25 mouse cellular contexts compared by ENCODE assay signal in the genomic region with DNA sequence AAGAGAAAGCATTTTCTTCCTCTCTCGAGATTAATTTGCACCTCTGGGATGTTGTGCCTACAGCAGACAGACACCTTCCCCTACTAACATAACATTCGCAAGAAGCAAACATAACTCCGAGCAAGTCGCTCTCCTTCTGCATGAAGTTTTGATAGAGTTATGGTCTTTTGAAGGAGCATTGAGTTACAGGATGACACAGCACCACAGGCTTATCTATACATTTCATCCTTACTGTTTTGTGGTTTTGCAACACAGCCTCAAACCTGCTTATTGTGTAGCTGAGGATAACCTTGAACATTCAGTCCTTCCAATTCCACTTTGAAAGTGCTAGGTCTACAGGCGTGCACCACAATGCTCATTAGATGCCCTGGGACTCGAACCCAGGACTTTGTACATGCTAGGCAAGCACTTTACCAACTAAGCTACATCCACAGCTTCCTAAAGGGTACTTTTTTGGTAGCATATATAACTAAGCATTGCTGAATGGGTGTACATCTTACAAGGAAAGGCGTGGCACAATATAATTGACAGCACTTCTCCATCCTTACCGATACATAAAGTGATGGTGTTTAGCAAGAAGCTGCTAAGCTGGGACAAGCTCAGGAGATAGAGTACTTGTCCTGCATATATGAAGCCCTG. TPM values are rescaled to one million over a fixed set of nuclear protein-coding genes. Genes with fewer than 3 reads are reported as not detected.
A peak's percentile ranks its signal among the peaks of the same experiment; 100 is the strongest.
DNase-seq lines count a peak whose midpoint lies in the region; ATAC-seq lines count a peak whose summit lies in the region.
"Had no signal": no experiment of that assay in that cellular context is flagged by ENCODE, and none has a peak within 500 bp of the region (broad histone marks: within the 10 kb centered on the region; RNA-seq: fewer than 3 reads in every experiment).

No protein-coding gene starts in this region.

- no peaks in the 10 kb centered on the region for H3K36me3 ChIP-seq in liver, embryonic 11.5 days (ENCODE audit: control insufficient read depth, insufficient read depth, low read length)
- H3K36me3 ChIP-seq in midbrain, embryonic 11.5 days (ENCODE audit: control insufficient read depth, insufficient read depth, low read length), result no peaks in the 10 kb centered on the region
- H3K36me3 ChIP-seq in midbrain, embryonic 13.5 days, result no peaks in the 10 kb centered on the region
- H3K36me3 ChIP-seq in forebrain, embryonic 13.5 days (ENCODE audit: poor library complexity, severe bottlenecking), result no peaks in the 10 kb centered on the region
- H3K36me3 ChIP-seq: forebrain, embryonic 10.5 days; hindbrain, embryonic 12.5 days; hindbrain, embryonic 15.5 days had no signal

- no peak overlapping the region for H3K27ac ChIP-seq in liver, embryonic 11.5 days (ENCODE audit: low read depth, low read length)
- no peak overlapping the region for H3K27ac ChIP-seq in midbrain, embryonic 11.5 days (ENCODE audit: low read depth, low read length)
- H3K27ac ChIP-seq in midbrain, embryonic 13.5 days, result no peak overlapping the region
- no peak overlapping the region for H3K27ac ChIP-seq in forebrain, embryonic 13.5 days
- H3K27ac ChIP-seq: forebrain, embryonic 10.5 days; gastrocnemius, adult 2 months; hindbrain, embryonic 12.5 days; hindbrain, embryonic 15.5 days had no signal

- H3K4me1 ChIP-seq in liver, embryonic 11.5 days (replicated peaks; ENCODE audit: control insufficient read depth, insufficient read depth, low read length), result peaks cover 8% of the 10 kb centered on the region
- 0 out of 2 replicates have a peak, but pooled peaks cover 2% of the 10 kb centered on the region for H3K4me1 ChIP-seq in midbrain, embryonic 11.5 days (ENCODE audit: control insufficient read depth, insufficient read depth, low read length)
- H3K4me1 ChIP-seq in midbrain, embryonic 13.5 days (replicated peaks), result peaks cover 10% of the 10 kb centered on the region; the same call in 1 of the 2 replicates
- 0 out of 2 replicates have a peak, but pooled peaks cover 6% of the 10 kb centered on the region for H3K4me1 ChIP-seq in forebrain, embryonic 13.5 days

- no peak overlapping the region for H3K4me3 ChIP-seq in liver, embryonic 11.5 days (ENCODE audit: low read depth, low read length)
- H3K4me3 ChIP-seq in midbrain, embryonic 11.5 days (ENCODE audit: low read depth, low read length), result no peak overlapping the region
- H3K4me3 ChIP-seq in midbrain, embryonic 13.5 days (replicated peaks), result no peak overlapping the region
- no peak overlapping the region for H3K4me3 ChIP-seq in forebrain, embryonic 13.5 days
- H3K4me3 ChIP-seq: forebrain, embryonic 10.5 days; gastrocnemius, adult 2 months; hindbrain, embryonic 12.5 days; hindbrain, embryonic 15.5 days had no signal

- H3K4me2 ChIP-seq in liver, embryonic 11.5 days, result no peak overlapping the region
- H3K4me2 ChIP-seq in midbrain, embryonic 11.5 days, result no peak overlapping the region
- H3K4me2 ChIP-seq in midbrain, embryonic 13.5 days (replicated peaks), result no peak overlapping the region
- H3K4me2 ChIP-seq in forebrain, embryonic 13.5 days, result no peak overlapping the region
- H3K4me2 ChIP-seq: heart, embryonic 11.5 days; hindbrain, embryonic 12.5 days; hindbrain, embryonic 15.5 days had no signal

- ATAC-seq in liver, embryonic 11.5 days (replicated peaks; ENCODE audit: low FRiP score), result peak; percentile 44; the same call in 1 of the 2 replicates
- no peak for ATAC-seq in midbrain, embryonic 11.5 days (ENCODE audit: low FRiP score)
- no peak for ATAC-seq in midbrain, embryonic 13.5 days
- ATAC-seq in common myeloid progenitor, adult 5-6 weeks (replicated peaks; ENCODE audit: low read depth, poor library complexity, severe bottlenecking), result peak; percentile 50
- ATAC-seq in forebrain, embryonic 13.5 days, result no peak
- ATAC-seq: forebrain, embryonic 14.5 days; forebrain, postnatal 0 days; Patski had no signal

- no peaks in the 10 kb centered on the region for H3K9me3 ChIP-seq in liver, embryonic 11.5 days (ENCODE audit: control insufficient read depth, low read length)
- H3K9me3 ChIP-seq in midbrain, embryonic 11.5 days (ENCODE audit: control insufficient read depth, low read length), result no peaks in the 10 kb centered on the region; the same call in 1 of the 2 replicates
- no peaks in the 10 kb centered on the region for H3K9me3 ChIP-seq in midbrain, embryonic 13.5 days
- H3K9me3 ChIP-seq in forebrain, embryonic 13.5 days (replicated peaks), result 0 out of 2 replicates have a peak, but pooled peaks cover 3% of the 10 kb centered on the region
- H3K9me3 ChIP-seq: forebrain, embryonic 10.5 days; hindbrain, embryonic 12.5 days; hindbrain, embryonic 15.5 days had no signal

- H3K9ac ChIP-seq in liver, embryonic 11.5 days (ENCODE audit: low read depth, low read length), result no peak overlapping the region
- no peak overlapping the region for H3K9ac ChIP-seq in midbrain, embryonic 11.5 days (ENCODE audit: low read length)
- H3K9ac ChIP-seq in midbrain, embryonic 13.5 days (replicated peaks), result no peak overlapping the region
- H3K9ac ChIP-seq in forebrain, embryonic 13.5 days, result no peak overlapping the region
- H3K9ac ChIP-seq: forebrain, postnatal 0 days; hindbrain, embryonic 12.5 days; hindbrain, embryonic 15.5 days had no signal

- 71% methylated on average over 8 of the region's 8 CpGs for WGBS in liver, embryonic 11.5 days
- WGBS in midbrain, embryonic 11.5 days, result 88% methylated on average over 8 of the region's 8 CpGs
- 91% methylated on average over 8 of the region's 8 CpGs for WGBS in midbrain, embryonic 13.5 days
- WGBS in forebrain, embryonic 13.5 days, result 90% methylated on average over 8 of the region's 8 CpGs

- peaks cover 8% of the 10 kb centered on the region for H3K27me3 ChIP-seq in liver, embryonic 11.5 days (replicated peaks; ENCODE audit: control insufficient read depth, insufficient read depth, low read length)
- no peaks in the 10 kb centered on the region for H3K27me3 ChIP-seq in midbrain, embryonic 11.5 days (ENCODE audit: control insufficient read depth, insufficient read depth, low read length)
- H3K27me3 ChIP-seq in midbrain, embryonic 13.5 days, result no peaks in the 10 kb centered on the region
- H3K27me3 ChIP-seq in forebrain, embryonic 13.5 days, result no peaks in the 10 kb centered on the region
- H3K27me3 ChIP-seq: CH12.LX; hindbrain, embryonic 12.5 days; hindbrain, embryonic 15.5 days; Patski had no signal

- DNase-seq in liver, embryonic 11.5 days (ENCODE audit: low spot score), result no peak
- no peak for DNase-seq in liver
- peak; percentile 44 for DNase-seq in midbrain, embryonic 11.5 days (ENCODE audit: low spot score, missing footprints)
- DNase-seq in kidney, postnatal 25 days, result no peak
- DNase-seq in right cerebral cortex, adult 2 months (ENCODE audit: low spot score in 2 of 2), result no peak
- DNase-seq: adrenal gland, postnatal 10 days; adrenal gland, postnatal 36 days; B cell, adult 2 months; cerebellum, adult 2 months; cerebellum, postnatal 10 days; cerebellum, postnatal 36 days; forebrain, postnatal 0 days; gastrocnemius, adult 2 months; gastrocnemius, postnatal 14 days; heart, adult 11 months had no signal

RNA-seq across cellular contexts. Expression of gene Rassf3, which starts 54.3 kb away (rescaled TPM):
- 14.0 and 15.4 TPM in 2 replicates for polyA plus RNA-seq in liver, embryonic 11.5 days (2014; fragmentation: Nextera tagmentation; extraction: Ambion mirVana)
- polyA plus RNA-seq in midbrain, embryonic 11.5 days (2014; fragmentation: Nextera tagmentation; extraction: Ambion mirVana), result 5.9 and 6.0 TPM in 2 replicates
- 3.7 and 4.6 TPM in 2 replicates for polyA plus RNA-seq in midbrain, embryonic 13.5 days (2015; fragmentation: Nextera tagmentation; extraction: Ambion mirVana)
- total RNA-seq in common myeloid progenitor, adult 5-6 weeks (2017), result 17.6 and 20.8 TPM in 2 replicates
- 3.5 and 3.7 TPM in 2 replicates for polyA plus RNA-seq in forebrain, embryonic 13.5 days (2015; fragmentation: Nextera tagmentation; extraction: Ambion mirVana)

RNA-seq across cellular contexts. Expression of gene Tbk1, which starts 56.1 kb away (rescaled TPM):
- 32.0 and 32.1 TPM in 2 replicates for polyA plus RNA-seq in liver, embryonic 11.5 days (2014; fragmentation: Nextera tagmentation; extraction: Ambion mirVana)
- polyA plus RNA-seq in midbrain, embryonic 11.5 days (2014; fragmentation: Nextera tagmentation; extraction: Ambion mirVana), result 34.0 and 35.7 TPM in 2 replicates
- polyA plus RNA-seq in midbrain, embryonic 13.5 days (2015; fragmentation: Nextera tagmentation; extraction: Ambion mirVana), result 33.4 and 34.6 TPM in 2 replicates
- total RNA-seq in common myeloid progenitor, adult 5-6 weeks (2017), result 44.6 and 73.4 TPM in 2 replicates
- 31.7 and 37.1 TPM in 2 replicates for polyA plus RNA-seq in forebrain, embryonic 13.5 days (2015; fragmentation: Nextera tagmentation; extraction: Ambion mirVana)

Comparison
In these comparisons a context has a peak if more than half of its experiments do, and no peak if none do; other contexts are left out.
1. ATAC-seq: peak in liver, embryonic 11.5 days (single experiment) and common myeloid progenitor, adult 5-6 weeks (single experiment); none in midbrain, embryonic 11.5 days (single experiment), midbrain, embryonic 13.5 days (single experiment) and forebrain, embryonic 13.5 days (single experiment).